Mouse (Mus musculus): Measurements from ENCODE around the gene Dlx3. TPM values are rescaled to one million over a fixed set of nuclear protein-coding genes. Genes with fewer than 3 reads are reported as not detected.
A peak's percentile ranks its signal among the peaks of the same experiment; 100 is the strongest.

Dlx3 gene
- polyA plus RNA-seq, 1 experiment from 2014 or later = 0.03 TPM

GRCm38 (mm10) chr11:95144946-95145483, 25.1 kb downstream of the Dlx3 start:
- Histone ChIP-seq H3K27me3 (peaks cover 100% of the 10 kb centered on the region), H3K36me3 (no peaks in the 10 kb centered on the region), H3K4me1 (replicated peaks) (peaks cover 23% of the 10 kb centered on the region), H3K4me2 (peak overlapping the region; percentile 66), H3K27ac (no peak overlapping the region), H3K9ac (no peak overlapping the region), H3K9me3 (replicated peaks) (no peaks in the 10 kb centered on the region), H3K4me3 (replicated peaks) (peak overlapping the region; percentile 52)
- ATAC-seq (ENCODE audit: low read depth) (no peak), DNase-seq (no peak)
- 1% methylated on average over 34 of the region's 34 CpGs for WGBS (ENCODE audit: insufficient replicate concordance)

DNA sequence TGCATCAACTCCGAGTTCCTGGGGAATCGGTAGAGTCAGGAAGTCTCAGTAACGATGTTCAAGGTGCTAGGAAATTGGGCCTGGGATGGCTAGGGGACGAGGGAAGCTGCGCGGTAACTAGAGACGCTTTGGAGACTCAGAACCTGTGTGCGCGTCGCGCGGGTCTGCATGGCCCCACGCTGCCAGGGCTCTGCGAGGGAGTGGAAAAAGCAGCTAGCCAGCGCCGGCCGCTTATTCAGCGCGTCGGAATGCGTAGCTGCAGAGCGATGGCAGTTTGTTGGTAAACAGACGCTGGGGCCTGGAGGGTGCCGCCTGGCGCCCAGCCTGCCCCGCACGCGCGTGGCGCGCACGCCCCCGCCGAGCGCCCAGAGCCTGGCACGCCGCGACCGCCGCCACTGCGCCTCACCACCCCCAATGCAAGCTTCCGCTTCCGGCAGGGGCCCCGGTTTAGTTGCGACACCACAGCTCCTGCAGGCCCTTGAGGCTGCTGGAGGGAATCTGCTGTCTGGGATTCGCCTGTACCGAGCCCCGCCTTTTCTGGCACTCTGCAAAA, 26.0 kb downstream of the Dlx3 start, which contains the start of gene Dlx4:
Gene Dlx4 (minus strand): TSS at position 413 of the 553 bp plus-strand sequence.
- no peak for DNase-seq
- ATAC-seq (ENCODE audit: low read depth) = no peak
- Histone ChIP-seq H3K9ac (no peak within 1 kb of the TSS), H3K27me3 (peaks cover 100% of the 10 kb centered on the region), H3K36me3 (no peaks in the 10 kb centered on the region), H3K4me3 (replicated peaks) (peak within 1 kb of the TSS; percentile 52), H3K4me1 (replicated peaks) (peaks cover 23% of the 10 kb centered on the region), H3K27ac (no peak within 1 kb of the TSS), H3K9me3 (replicated peaks) (no peaks in the 10 kb centered on the region), H3K4me2 (peak within 1 kb of the TSS; percentile 66)
- under 1% methylated on average over 48 of the region's 48 CpGs for WGBS (ENCODE audit: insufficient replicate concordance)

DNA sequence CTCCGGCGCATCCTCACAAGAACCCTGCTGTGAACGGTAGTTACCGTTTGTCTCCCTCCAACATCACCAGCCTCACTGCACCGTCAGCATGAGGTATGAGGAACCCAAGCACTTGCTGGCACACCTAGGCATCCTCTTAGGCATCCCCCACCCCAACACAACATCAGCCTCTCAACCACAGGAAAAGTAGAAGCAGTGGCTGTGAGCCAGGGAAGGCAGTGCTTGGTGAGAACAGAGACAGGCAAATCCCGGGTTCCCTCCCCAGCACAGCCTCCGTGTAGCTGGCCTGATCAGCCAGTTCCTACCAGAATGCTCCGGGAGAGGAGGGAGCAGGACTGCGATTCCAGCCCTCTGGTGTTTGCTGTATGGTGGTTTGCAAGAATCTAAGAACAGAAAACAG, 28.8 kb downstream of the Dlx3 start:
- no peak for DNase-seq
- Histone ChIP-seq H3K4me2 (no peak overlapping the region), H3K4me3 (replicated peaks) (no peak overlapping the region), H3K9me3 (replicated peaks) (no peaks in the 10 kb centered on the region), H3K27me3 (peaks cover 100% of the 10 kb centered on the region), H3K27ac (no peak overlapping the region), H3K9ac (no peak overlapping the region), H3K36me3 (no peaks in the 10 kb centered on the region), H3K4me1 (replicated peaks) (peaks cover 13% of the 10 kb centered on the region)
- ATAC-seq (ENCODE audit: low read depth) = no peak
- 4% methylated on average over 9 of the region's 9 CpGs for WGBS (ENCODE audit: insufficient replicate concordance)

- Histone ChIP-seq H3K9ac (no peak overlapping the region), H3K4me1 (replicated peaks) (peaks cover 13% of the 10 kb centered on the region), H3K9me3 (replicated peaks) (no peaks in the 10 kb centered on the region), H3K27ac (no peak overlapping the region), H3K27me3 (peaks cover 94% of the 10 kb centered on the region), H3K36me3 (no peaks in the 10 kb centered on the region), H3K4me3 (replicated peaks) (no peak overlapping the region), H3K4me2 (no peak overlapping the region)
- no peak for DNase-seq
- no peak for ATAC-seq (ENCODE audit: low read depth)
- WGBS (ENCODE audit: insufficient replicate concordance) = 3% methylated on average over 27 of the region's 27 CpGs
Observed at GRCm38 (mm10) chr11:95149462-95150268, 29.7 kb downstream of the Dlx3 start.

- no peak overlapping the region for H3K9ac ChIP-seq
- H3K27ac ChIP-seq = no peak overlapping the region
- H3K9me3 ChIP-seq (replicated peaks) = no peaks in the 10 kb centered on the region
- WGBS (ENCODE audit: insufficient replicate concordance) = 3% methylated on average over 33 of the region's 33 CpGs
- no peak overlapping the region for H3K4me3 ChIP-seq (replicated peaks)
- peaks cover 88% of the 10 kb centered on the region for H3K27me3 ChIP-seq
- no peak for DNase-seq
- no peaks in the 10 kb centered on the region for H3K36me3 ChIP-seq
- no peak for ATAC-seq (ENCODE audit: low read depth)
- H3K4me1 ChIP-seq (replicated peaks) = peaks cover 8% of the 10 kb centered on the region
- H3K4me2 ChIP-seq = no peak overlapping the region
Observed at GRCm38 (mm10) chr11:95150269-95151049, 30.5 kb downstream of the Dlx3 start.

DNA sequence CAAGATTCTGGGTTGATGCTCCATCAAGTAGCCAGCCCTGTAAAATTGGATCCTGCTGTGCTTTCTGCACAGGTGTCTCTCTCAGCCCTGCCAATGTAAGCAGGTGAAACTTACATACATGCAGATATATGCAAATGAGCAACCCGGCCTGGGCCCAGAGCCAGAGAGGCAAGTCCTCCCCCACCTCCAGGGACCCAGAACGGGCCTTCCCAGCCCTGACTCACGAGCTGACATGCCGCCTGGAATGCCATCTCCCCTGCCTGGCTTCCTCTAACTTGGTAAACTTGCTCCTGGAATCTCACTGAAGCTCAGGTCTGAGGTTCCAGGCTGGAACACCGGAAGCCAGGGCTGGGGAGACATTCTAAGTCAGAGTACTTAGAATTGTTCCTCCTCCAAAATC, 33.2 kb downstream of the Dlx3 start:
- peaks cover 63% of the 10 kb centered on the region for H3K27me3 ChIP-seq
- no peaks in the 10 kb centered on the region for H3K4me1 ChIP-seq (replicated peaks)
- H3K36me3 ChIP-seq = no peaks in the 10 kb centered on the region
- H3K9ac ChIP-seq = no peak overlapping the region
- no peak for DNase-seq
- no peak for ATAC-seq (ENCODE audit: low read depth)
- H3K4me2 ChIP-seq = no peak overlapping the region
- H3K27ac ChIP-seq = no peak overlapping the region
- H3K4me3 ChIP-seq (replicated peaks) = no peak overlapping the region
- 39% methylated on average over 5 of the region's 5 CpGs for WGBS (ENCODE audit: insufficient replicate concordance)
- no peaks in the 10 kb centered on the region for H3K9me3 ChIP-seq (replicated peaks)

- no peak overlapping the region for H3K27ac ChIP-seq
- H3K4me1 ChIP-seq (replicated peaks) = no peaks in the 10 kb centered on the region
- H3K27me3 ChIP-seq = peaks cover 57% of the 10 kb centered on the region
- WGBS (ENCODE audit: insufficient replicate concordance) = 58% methylated on average over 5 of the region's 5 CpGs
- DNase-seq = no peak
- H3K9me3 ChIP-seq (replicated peaks) = no peaks in the 10 kb centered on the region
- no peak overlapping the region for H3K4me3 ChIP-seq (replicated peaks)
- no peak overlapping the region for H3K4me2 ChIP-seq
- H3K36me3 ChIP-seq = no peaks in the 10 kb centered on the region
- no peak overlapping the region for H3K9ac ChIP-seq
- ATAC-seq (ENCODE audit: low read depth) = no peak
Observed at GRCm38 (mm10) chr11:95153681-95154080, 33.8 kb downstream of the Dlx3 start.

- H3K4me2 ChIP-seq = no peak overlapping the region
- no peaks in the 10 kb centered on the region for H3K9me3 ChIP-seq (replicated peaks)
- H3K4me1 ChIP-seq (replicated peaks) = no peaks in the 10 kb centered on the region
- no peak overlapping the region for H3K4me3 ChIP-seq (replicated peaks)
- 64% methylated on average over 2 of the region's 2 CpGs for WGBS (ENCODE audit: insufficient replicate concordance)
- peaks cover 45% of the 10 kb centered on the region for H3K27me3 ChIP-seq
- no peak for DNase-seq
- no peak overlapping the region for H3K27ac ChIP-seq
- ATAC-seq (ENCODE audit: low read depth) = no peak
- no peak overlapping the region for H3K9ac ChIP-seq
- no peaks in the 10 kb centered on the region for H3K36me3 ChIP-seq
Observed at GRCm38 (mm10) chr11:95155511-95155910, 35.6 kb downstream of the Dlx3 start.

- no peaks in the 10 kb centered on the region for H3K4me1 ChIP-seq (replicated peaks)
- H3K36me3 ChIP-seq = no peaks in the 10 kb centered on the region
- no peaks in the 10 kb centered on the region for H3K9me3 ChIP-seq (replicated peaks)
- H3K4me2 ChIP-seq = no peak overlapping the region
- no peak overlapping the region for H3K4me3 ChIP-seq (replicated peaks)
- ATAC-seq (ENCODE audit: low read depth) (no peak), DNase-seq (no peak)
- H3K27ac ChIP-seq = no peak overlapping the region
- peaks cover 32% of the 10 kb centered on the region for H3K27me3 ChIP-seq
- no peak overlapping the region for H3K9ac ChIP-seq
- 44% methylated on average over 5 of the region's 5 CpGs for WGBS (ENCODE audit: insufficient replicate concordance)
Observed at GRCm38 (mm10) chr11:95157356-95157755, 37.4 kb downstream of the Dlx3 start.

GRCm38 (mm10) chr11:95157872-95158271, 38.0 kb downstream of the Dlx3 start:
- peaks cover 27% of the 10 kb centered on the region for H3K27me3 ChIP-seq
- no peak overlapping the region for H3K4me3 ChIP-seq (replicated peaks)
- no peak for ATAC-seq (ENCODE audit: low read depth)
- no peak overlapping the region for H3K9ac ChIP-seq
- H3K4me2 ChIP-seq = no peak overlapping the region
- 28% methylated on average over 5 of the region's 5 CpGs for WGBS (ENCODE audit: insufficient replicate concordance)
- no peaks in the 10 kb centered on the region for H3K4me1 ChIP-seq (replicated peaks)
- no peaks in the 10 kb centered on the region for H3K36me3 ChIP-seq
- DNase-seq = no peak
- H3K27ac ChIP-seq = no peak overlapping the region
- H3K9me3 ChIP-seq (replicated peaks) = no peaks in the 10 kb centered on the region

GRCm38 (mm10) chr11:95159763-95160371, 39.9 kb downstream of the Dlx3 start:
- Histone ChIP-seq H3K9ac (no peak overlapping the region), H3K4me3 (replicated peaks) (no peak overlapping the region), H3K27ac (no peak overlapping the region), H3K36me3 (no peaks in the 10 kb centered on the region), H3K4me1 (replicated peaks) (no peaks in the 10 kb centered on the region), H3K4me2 (no peak overlapping the region), H3K9me3 (replicated peaks) (no peaks in the 10 kb centered on the region), H3K27me3 (peaks cover 15% of the 10 kb centered on the region; the same call in 1 of the 2 replicates)
- ATAC-seq (ENCODE audit: low read depth) (no peak), DNase-seq (no peak)
- 67% methylated on average over 8 of the region's 8 CpGs for WGBS (ENCODE audit: insufficient replicate concordance)
